Mouse (Mus musculus) cerebellum, adult 2 months (tissue): ENCODE measurements around the gene Atp1b1. TPM values are rescaled to one million over a fixed set of nuclear protein-coding genes. Genes with fewer than 3 reads are reported as not detected.

ENCODE experiments used
- DNase-seq, 2 experiments: peaks; one replicate each; pipeline ENCODE4 v3.0.0; 2021
- H3K27ac ChIP-seq: fragments of 200-500 bp; 2 replicates; pipeline ENCODE4 v1.5.1; 2012; ENCODE audit warnings: low read length, control low read depth, inconsistent platforms; ENCODE audit not compliant: insufficient read depth
- H3K27me3 ChIP-seq: fragments of 200-500 bp; 2 replicates; pipeline ENCODE4 v1.6.1; 2012; ENCODE audit warnings: inconsistent platforms, mild to moderate bottlenecking, low read length, moderate library complexity; ENCODE audit not compliant: control insufficient read depth, insufficient read depth
- H3K4me1 ChIP-seq: fragments of 200-500 bp; 2 replicates; pipeline ENCODE4 v1.6.1; 2011; ENCODE audit warnings: low read length; ENCODE audit not compliant: control insufficient read depth, insufficient read depth
- H3K4me3 ChIP-seq: fragments of 200-500 bp; replicated peaks from 2 replicates; pipeline ENCODE3; 2011; ENCODE audit warnings: mild to moderate bottlenecking, low read depth, low read length, control low read depth; ENCODE audit not compliant: insufficient read depth
- CTCF ChIP-seq: fragments of 200-500 bp; IDR thresholded peaks from 2 replicates; pipeline ENCODE4 v1.5.1; 2011; ENCODE audit warnings: low read depth, mild to moderate bottlenecking, control low read depth, low read length, moderate library complexity, borderline replicate concordance; ENCODE audit not compliant: insufficient read depth
- POLR2A ChIP-seq: fragments of 200-500 bp; IDR thresholded peaks from 2 replicates; pipeline ENCODE4 v1.6.1; 2011; ENCODE audit warnings: low read length, control low read depth, borderline replicate concordance; ENCODE audit not compliant: insufficient read depth
- WGBS: fragments of 180-500 bp; shearing (Covaris S2); methylation state at CpG from one replicate; pipeline ENCODE4 v1.1.7; 2018; 5-methylcytosine and 5-hydroxymethylcytosine counted together
- polyA plus RNA-seq: library from polyadenylated mRNA; depleted of rRNA; stranded (reverse); fragments of >200 nt; gene quantifications from 2 replicates; pipeline ENCODE4 v1.2.3, GENCODE M21; 2012

The Atp1b1 gene
- polyA plus RNA-seq, 1 experiment = 1,580 TPM

DNA sequence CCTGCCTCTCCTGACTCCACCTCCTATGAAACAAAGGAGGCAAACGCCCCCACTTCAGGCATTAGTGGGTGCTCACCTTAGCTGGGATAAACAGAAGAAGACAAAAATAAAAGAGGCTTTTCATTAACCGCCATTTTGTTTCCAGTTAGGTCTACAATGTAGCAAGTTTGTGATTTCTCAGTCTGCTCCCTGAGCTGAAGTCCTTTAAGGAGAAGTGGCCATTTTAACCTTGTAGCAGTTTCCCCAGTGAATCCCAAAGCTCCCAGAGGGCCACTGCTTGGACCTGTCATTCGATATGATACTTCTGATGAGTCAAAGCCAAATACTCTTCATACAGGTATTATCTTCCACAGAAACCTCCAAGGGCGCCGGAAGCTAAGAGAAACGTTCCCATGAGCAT, 10.6 kb downstream of the Atp1b1 start:
- DNase-seq = no peak
- Histone ChIP-seq H3K4me1 (peaks cover 35% of the 10 kb centered on the region), H3K27ac (no peak overlapping the region), H3K4me3 (no peak overlapping the region), H3K27me3 (no peaks in the 10 kb centered on the region)
- no peak for TF ChIP-seq POLR2A
- no peak for TF ChIP-seq CTCF
- 91% methylated on average over 6 of the region's 6 CpGs for WGBS

DNA sequence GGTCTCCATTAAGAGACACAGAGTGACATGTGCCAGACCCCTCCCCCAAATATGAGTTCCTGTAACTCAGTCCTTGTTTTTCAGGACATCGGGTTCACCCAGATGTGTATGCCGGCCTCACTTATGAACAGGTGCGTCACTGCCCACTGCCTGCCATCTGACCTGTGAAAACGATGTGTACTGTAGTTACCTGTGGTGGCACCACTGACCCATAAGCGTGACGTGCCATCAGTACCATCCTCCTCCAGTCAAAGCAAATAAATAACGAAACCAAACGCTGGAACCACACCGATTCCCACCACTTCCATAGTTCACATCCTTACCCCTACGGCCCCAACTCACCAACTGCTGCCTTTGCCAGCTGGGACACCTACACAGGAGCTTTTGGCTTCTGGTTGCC, 11.6 kb downstream of the Atp1b1 start:
- H3K27ac ChIP-seq = no peak overlapping the region
- WGBS = 81% methylated on average over 10 of the region's 10 CpGs
- H3K4me3 ChIP-seq = no peak overlapping the region
- no peak for TF ChIP-seq CTCF
- TF ChIP-seq POLR2A = no peak
- no peaks in the 10 kb centered on the region for H3K27me3 ChIP-seq
- peaks cover 37% of the 10 kb centered on the region for H3K4me1 ChIP-seq
- DNase-seq = no peak

DNA sequence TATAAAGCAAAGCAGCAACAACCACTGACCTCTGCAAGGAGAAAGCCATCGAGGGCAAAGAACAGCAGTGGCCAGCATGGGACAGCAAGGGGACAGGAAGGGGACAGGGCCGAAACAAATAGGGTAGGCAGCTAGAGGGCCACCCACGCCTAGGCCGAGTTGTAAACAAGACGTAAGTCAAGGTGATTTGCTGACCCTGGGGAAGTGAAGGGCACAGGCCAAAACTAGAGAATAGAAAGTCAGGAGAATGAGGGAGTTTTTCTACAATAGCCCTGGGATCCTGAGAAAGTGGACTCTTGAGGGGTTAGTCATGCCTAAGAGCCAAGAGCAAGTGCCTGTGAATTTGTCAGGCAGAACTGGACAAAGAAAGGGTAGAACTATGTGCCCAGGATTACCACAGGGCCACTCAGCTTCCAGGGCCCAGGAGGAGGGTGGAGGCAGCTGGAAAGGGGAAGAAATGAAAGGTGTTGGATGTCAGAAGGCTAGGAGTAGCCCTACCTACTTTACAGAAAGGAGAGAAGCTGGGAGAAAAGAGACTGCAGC, 12.5 kb downstream of the Atp1b1 start:
- Histone ChIP-seq H3K4me1 (peaks cover 35% of the 10 kb centered on the region), H3K27me3 (no peaks in the 10 kb centered on the region), H3K4me3 (no peak overlapping the region), H3K27ac (no peak overlapping the region)
- no peak for DNase-seq
- TF ChIP-seq CTCF (no peak), POLR2A (no peak)
- 74% methylated on average over 5 of the region's 5 CpGs for WGBS

DNA sequence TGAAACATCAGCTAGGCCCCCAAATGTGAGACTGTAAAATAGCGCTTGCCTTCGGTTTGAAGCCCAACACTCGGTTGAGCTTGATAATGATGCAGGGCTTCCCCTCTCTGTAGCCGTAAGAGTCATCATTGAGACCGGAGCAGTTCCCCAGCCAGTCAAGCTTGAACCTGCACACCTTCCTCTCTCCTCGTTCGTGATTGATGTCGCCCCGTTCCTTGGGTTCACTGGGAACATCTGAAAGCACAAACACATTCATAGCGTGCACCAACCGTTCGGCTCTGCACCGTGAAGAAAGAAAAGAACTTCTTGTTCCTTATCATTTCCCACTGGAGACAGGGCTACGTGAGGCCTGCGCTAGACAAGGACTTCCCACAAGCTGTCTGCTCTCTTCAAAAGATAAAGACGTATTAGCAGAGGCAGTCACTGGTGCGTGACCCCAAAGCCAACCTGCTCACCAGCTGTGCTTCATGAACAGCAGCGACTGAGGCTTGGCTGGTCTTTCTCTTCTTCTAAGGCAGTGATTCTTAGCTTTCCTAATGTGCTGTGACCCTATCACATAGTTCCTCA, 16.7 kb downstream of the Atp1b1 start:
- Histone ChIP-seq H3K27me3 (no peaks in the 10 kb centered on the region), H3K4me3 (no peak overlapping the region), H3K4me1 (peaks cover 20% of the 10 kb centered on the region), H3K27ac (no peak overlapping the region)
- no peak for DNase-seq
- TF ChIP-seq POLR2A = no peak
- TF ChIP-seq CTCF = no peak
- WGBS = 34% methylated on average over 18 of the region's 18 CpGs

DNA sequence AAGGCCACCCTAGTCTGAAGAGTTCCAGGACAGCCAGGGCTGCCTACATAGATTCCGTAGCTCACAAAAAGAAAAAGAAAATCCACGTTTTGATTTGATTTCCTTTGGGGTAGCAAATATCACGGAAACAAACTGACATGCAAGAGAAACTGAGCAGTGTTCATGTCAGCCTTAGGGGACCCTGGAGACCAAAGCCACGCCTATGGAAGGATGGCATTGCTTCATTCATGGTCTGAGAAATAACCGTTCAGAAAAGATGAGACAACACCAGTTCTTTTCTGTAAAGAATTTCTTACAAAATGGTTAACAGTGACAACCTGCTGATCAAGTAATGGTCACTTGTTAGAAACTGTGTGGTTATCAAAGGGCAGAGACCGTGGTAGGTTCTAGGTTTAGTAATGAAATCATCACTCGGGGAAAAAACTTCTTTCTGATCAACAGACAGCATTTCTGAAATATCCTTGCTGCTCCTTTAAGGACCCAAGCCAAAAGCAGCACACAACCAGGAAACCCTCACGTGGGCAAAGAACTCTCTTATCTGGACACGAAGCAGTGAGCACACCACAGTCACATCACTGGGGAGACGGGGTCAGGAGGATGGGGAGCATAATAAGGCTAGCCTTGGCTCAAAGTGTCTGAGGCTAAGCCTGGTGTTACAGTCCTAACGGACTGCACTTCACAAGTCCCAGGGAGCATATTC, 17.3 kb downstream of the Atp1b1 start:
- WGBS = 69% methylated on average over 11 of the region's 11 CpGs
- H3K27ac ChIP-seq = no peak overlapping the region
- no peaks in the 10 kb centered on the region for H3K27me3 ChIP-seq
- H3K4me1 ChIP-seq = peaks cover 14% of the 10 kb centered on the region; the same call in 1 of the 2 replicates
- no peak overlapping the region for H3K4me3 ChIP-seq
- TF ChIP-seq CTCF = no peak
- no peak for TF ChIP-seq POLR2A
- no peak for DNase-seq

DNA sequence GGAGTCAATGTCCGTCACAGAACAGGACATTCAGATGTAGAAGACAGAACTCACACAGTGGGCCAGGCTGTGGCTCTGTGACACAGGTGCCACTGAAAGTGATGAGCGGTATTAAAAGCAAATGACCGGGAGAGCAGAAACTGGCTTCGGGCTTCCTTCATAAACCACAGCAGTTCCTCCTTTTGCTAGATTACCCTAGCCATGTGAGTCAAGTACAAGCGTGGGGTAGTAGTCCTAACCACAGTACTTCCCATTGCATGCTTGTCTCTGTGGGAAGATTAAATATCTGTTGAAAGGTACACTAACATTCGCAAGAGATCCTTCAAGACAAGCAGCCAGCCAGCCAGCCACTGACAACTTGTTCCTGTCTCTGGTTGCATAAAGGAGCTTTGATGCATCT, 17.9 kb downstream of the Atp1b1 start:
- H3K27me3 ChIP-seq = no peaks in the 10 kb centered on the region
- WGBS = 90% methylated on average over 6 of the region's 6 CpGs
- no peak for TF ChIP-seq POLR2A
- TF ChIP-seq CTCF = no peak
- DNase-seq = no peak
- H3K4me1 ChIP-seq = peaks cover 13% of the 10 kb centered on the region; the same call in 1 of the 2 replicates
- H3K27ac ChIP-seq = no peak overlapping the region
- no peak overlapping the region for H3K4me3 ChIP-seq

DNA sequence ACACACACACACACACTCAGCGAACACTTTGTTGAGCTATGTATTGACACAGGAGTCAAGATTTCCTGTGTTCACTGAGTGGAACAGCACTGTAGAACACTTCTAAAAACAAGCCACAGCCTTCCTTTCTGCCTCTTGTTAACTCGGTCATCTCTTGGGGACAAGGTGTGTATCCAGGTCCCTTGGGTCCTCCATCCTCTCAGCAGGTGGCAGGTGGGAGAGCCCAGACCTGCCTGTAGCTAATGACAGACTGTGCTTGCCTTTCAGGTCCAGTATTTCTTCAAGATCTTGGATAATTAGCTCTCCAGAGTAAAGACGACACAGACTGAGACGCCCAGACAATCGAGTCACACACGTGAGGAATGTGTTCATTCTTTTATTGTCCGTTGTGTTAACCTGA, 21.4 kb downstream of the Atp1b1 start:
- peaks cover 7% of the 10 kb centered on the region; the same call in 1 of the 2 replicates for H3K4me1 ChIP-seq
- no peak for DNase-seq
- 86% methylated on average over 7 of the region's 7 CpGs for WGBS
- no peaks in the 10 kb centered on the region for H3K27me3 ChIP-seq
- no peak overlapping the region for H3K4me3 ChIP-seq
- no peak for TF ChIP-seq CTCF
- no peak for TF ChIP-seq POLR2A
- H3K27ac ChIP-seq = no peak overlapping the region

DNA sequence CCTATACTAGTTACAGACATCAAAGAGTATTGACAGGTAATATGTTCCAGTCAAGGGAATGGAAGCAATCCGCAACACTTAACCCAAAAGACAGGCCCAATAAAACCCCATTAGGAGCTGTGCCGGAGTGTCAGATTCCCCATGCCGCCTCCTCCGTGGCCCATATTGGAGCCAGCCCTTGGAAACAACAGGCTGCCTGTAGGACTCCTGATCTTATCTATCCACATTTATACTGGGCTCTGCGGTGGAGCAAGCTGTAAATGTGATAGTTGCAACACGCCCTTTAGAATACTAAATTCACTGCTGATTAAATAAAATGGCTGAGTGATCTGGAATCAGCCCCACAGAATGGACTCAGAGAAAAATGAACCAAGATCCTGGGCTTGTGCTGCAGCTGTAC, 24.1 kb downstream of the Atp1b1 start:
- no peak for DNase-seq
- TF ChIP-seq POLR2A (no peak), CTCF (no peak)
- Histone ChIP-seq H3K4me1 (no peaks in the 10 kb centered on the region), H3K4me3 (no peak overlapping the region), H3K27me3 (no peaks in the 10 kb centered on the region), H3K27ac (no peak overlapping the region)
- 87% methylated on average over 6 of the region's 6 CpGs for WGBS
